Mouse (Mus musculus) embryonic facial prominence, embryonic 15.5 days (tissue): ENCODE results near the gene Pan2. TPM values are rescaled to one million over a fixed set of nuclear protein-coding genes. Genes with fewer than 3 reads are reported as not detected.
"Not testable (repeated sequence)": the region's sequence is repeated elsewhere in the genome, so short reads cannot be mapped to it uniquely, and the experiment has no call there.

Experiments
- ATAC-seq: fragments of 200-750 bp; cut with Nextera tagmentation; 2 replicates; pipeline ENCODE4 v1.8.0; 2017; ENCODE audit warnings: low read depth, moderate TSS enrichment; ENCODE audit not compliant: insufficient number of reproducible peaks, low FRiP score, low TSS enrichment
- H3K27ac ChIP-seq: fragments of 300-500 bp; sonication (generic); replicated peaks from 2 replicates; pipeline ENCODE4 v1.5.1; 2015; ENCODE audit warnings: mild to moderate bottlenecking, inconsistent platforms
- H3K27me3 ChIP-seq: fragments of 300-500 bp; sonication (generic); 2 replicates; pipeline ENCODE4 v1.6.1; 2015; ENCODE audit warnings: inconsistent platforms
- H3K36me3 ChIP-seq: fragments of 300-500 bp; sonication (generic); 2 replicates; pipeline ENCODE4 v1.6.1; 2015; ENCODE audit warnings: mild to moderate bottlenecking, inconsistent platforms
- H3K4me1 ChIP-seq: fragments of 300-500 bp; sonication (generic); 2 replicates; pipeline ENCODE4 v1.6.1; 2015; ENCODE audit warnings: inconsistent platforms
- H3K4me2 ChIP-seq: fragments of 300-500 bp; sonication (generic); replicated peaks from 2 replicates; pipeline ENCODE4 v1.6.1; 2015; ENCODE audit warnings: mild to moderate bottlenecking, inconsistent platforms
- H3K4me3 ChIP-seq: fragments of 300-500 bp; sonication (generic); replicated peaks from 2 replicates; pipeline ENCODE4 v1.5.1; 2015; ENCODE audit warnings: mild to moderate bottlenecking, inconsistent platforms
- H3K9ac ChIP-seq: fragments of 300-500 bp; sonication (generic); 2 replicates; pipeline ENCODE4 v1.6.1; 2015; ENCODE audit warnings: inconsistent platforms
- H3K9me3 ChIP-seq: fragments of 300-500 bp; sonication (generic); replicated peaks from 2 replicates; pipeline ENCODE4 v1.6.1; 2016; ENCODE audit warnings: inconsistent platforms
- WGBS: fragments of 180-500 bp; shearing (Covaris S2); methylation state at CpG from one replicate; pipeline ENCODE4 v1.1.7; 2015; 5-methylcytosine and 5-hydroxymethylcytosine counted together
- polyA plus RNA-seq: library from polyadenylated mRNA; unstranded; fragments of >200 nt; fragmentation: Nextera tagmentation; extraction: Ambion mirVana; gene quantifications from 2 replicates; pipeline ENCODE4 v1.2.1, GENCODE M21; 2015

The Pan2 gene
- polyA plus RNA-seq, 1 experiment from 2014 or later = 32.0 TPM

DNA sequence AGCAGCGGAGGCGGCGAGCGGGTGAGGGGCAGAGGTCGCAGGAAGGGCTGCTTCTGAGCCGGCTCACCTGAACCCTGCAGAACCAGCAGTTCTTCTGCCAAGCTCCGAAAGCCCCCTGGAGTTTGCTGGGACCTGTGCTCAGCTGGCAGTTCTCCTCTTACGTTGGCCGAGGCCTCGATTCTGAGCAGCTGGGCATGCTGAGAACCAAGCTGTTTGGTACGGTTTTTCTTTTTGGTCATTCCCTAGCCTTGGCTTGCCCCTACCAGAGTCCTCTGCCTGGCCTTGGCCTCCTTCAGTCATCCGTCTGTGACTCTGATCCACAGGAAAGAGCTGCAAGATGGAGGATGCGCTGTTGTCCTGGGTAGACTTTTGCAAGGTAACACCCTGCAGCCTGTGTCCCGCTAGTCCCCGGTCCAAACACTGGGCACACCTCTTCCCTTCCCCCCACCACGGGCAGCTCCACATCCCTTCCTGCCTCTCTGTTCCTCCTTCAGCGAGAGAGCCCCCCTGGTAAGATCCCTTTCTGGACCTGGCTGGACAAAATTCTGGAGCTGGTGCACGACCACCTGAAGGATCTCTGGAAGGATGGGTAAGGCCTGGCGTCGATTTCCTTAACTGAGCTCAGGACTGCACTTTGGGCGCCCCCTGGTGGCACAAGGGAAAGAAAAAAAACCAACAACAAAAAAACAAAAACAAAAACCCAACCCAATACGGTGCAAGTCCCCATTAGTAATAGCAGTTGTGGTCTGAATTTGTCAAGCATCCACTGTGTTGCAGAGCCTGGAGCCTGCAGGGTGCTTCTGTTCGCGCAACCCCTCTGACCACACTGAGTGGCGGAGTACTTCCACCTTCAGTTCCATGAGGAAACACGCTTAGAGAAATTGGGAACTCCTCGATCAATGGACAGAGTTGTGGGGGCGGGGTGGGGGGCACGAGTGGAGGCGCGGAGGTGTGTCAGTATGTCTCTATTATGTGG, 19.2 kb upstream of the Pan2 start:
- Histone ChIP-seq H3K27me3 (no peaks in the 10 kb centered on the region), H3K4me3 (no peak overlapping the region), H3K4me2 (no peak overlapping the region), H3K4me1 (no peaks in the 10 kb centered on the region), H3K9me3 (no peaks in the 10 kb centered on the region), H3K9ac (no peak overlapping the region), H3K27ac (no peak overlapping the region), H3K36me3 (peaks cover 73% of the 10 kb centered on the region)
- WGBS = 60% methylated on average over 31 of the region's 31 CpGs
- ATAC-seq = no peak

- H3K27me3 ChIP-seq, H3K4me1 ChIP-seq, H3K4me2 ChIP-seq, H3K9me3 ChIP-seq, H3K9ac ChIP-seq, H3K27ac ChIP-seq, H3K4me3 ChIP-seq, ATAC-seq: not testable (repeated sequence)
- peaks cover 44% of the 10 kb centered on the region; the same call in 1 of the 2 replicates for H3K36me3 ChIP-seq
- WGBS = 75% methylated on average over 1 of the region's 1 CpGs
Observed at GRCm38 (mm10) chr10:128290594-128290993, 12.5 kb upstream of the Pan2 start.

- H3K4me3 ChIP-seq = no peak overlapping the region
- no peak overlapping the region for H3K9ac ChIP-seq
- H3K4me2 ChIP-seq = no peak overlapping the region
- peaks cover 13% of the 10 kb centered on the region; the same call in 1 of the 2 replicates for H3K36me3 ChIP-seq
- H3K27me3 ChIP-seq = no peaks in the 10 kb centered on the region
- H3K27ac ChIP-seq = no peak overlapping the region
- no peaks in the 10 kb centered on the region for H3K9me3 ChIP-seq
- no peaks in the 10 kb centered on the region for H3K4me1 ChIP-seq
- 78% methylated on average over 13 of the region's 13 CpGs for WGBS
- ATAC-seq = no peak
Observed at GRCm38 (mm10) chr10:128296370-128297090, 6.6 kb upstream of the Pan2 start.

GRCm38 (mm10) chr10:128297221-128297620, 5.9 kb upstream of the Pan2 start:
- WGBS = 77% methylated on average over 4 of the region's 4 CpGs
- no peak for ATAC-seq
- H3K27me3 ChIP-seq = no peaks in the 10 kb centered on the region
- no peak overlapping the region for H3K27ac ChIP-seq
- no peak overlapping the region for H3K4me2 ChIP-seq
- peaks cover 6% of the 10 kb centered on the region; the same call in 1 of the 2 replicates for H3K36me3 ChIP-seq
- no peak overlapping the region for H3K9ac ChIP-seq
- H3K9me3 ChIP-seq = no peaks in the 10 kb centered on the region
- peaks cover 2% of the 10 kb centered on the region for H3K4me1 ChIP-seq
- H3K4me3 ChIP-seq = no peak overlapping the region

DNA sequence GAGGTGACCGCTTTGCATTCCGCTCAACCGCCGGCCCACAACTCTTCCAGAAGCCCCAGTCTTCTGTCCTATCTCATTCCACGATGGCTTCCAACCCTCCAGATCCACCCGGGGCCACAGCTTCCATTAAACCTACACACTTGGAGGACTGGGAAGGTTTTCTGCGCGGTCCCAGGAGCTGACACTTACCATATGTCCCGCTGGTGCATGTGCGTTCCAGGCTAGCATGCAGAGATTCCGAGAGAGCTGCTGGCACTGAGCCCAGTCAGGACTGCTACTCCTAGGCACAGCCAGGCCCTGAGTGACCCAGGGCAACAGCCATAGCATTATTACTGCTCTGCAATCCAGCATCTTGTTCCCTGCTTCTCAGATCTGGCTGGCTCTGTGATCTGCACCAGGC, 5.5 kb upstream of the Pan2 start:
- Histone ChIP-seq H3K4me3 (no peak overlapping the region), H3K27ac (no peak overlapping the region), H3K9ac (no peak overlapping the region), H3K4me2 (no peak overlapping the region), H3K9me3 (no peaks in the 10 kb centered on the region), H3K27me3 (no peaks in the 10 kb centered on the region), H3K4me1 (peaks cover 6% of the 10 kb centered on the region), H3K36me3 (peaks cover 2% of the 10 kb centered on the region; the same call in 1 of the 2 replicates)
- no peak for ATAC-seq
- WGBS = 63% methylated on average over 11 of the region's 11 CpGs

DNA sequence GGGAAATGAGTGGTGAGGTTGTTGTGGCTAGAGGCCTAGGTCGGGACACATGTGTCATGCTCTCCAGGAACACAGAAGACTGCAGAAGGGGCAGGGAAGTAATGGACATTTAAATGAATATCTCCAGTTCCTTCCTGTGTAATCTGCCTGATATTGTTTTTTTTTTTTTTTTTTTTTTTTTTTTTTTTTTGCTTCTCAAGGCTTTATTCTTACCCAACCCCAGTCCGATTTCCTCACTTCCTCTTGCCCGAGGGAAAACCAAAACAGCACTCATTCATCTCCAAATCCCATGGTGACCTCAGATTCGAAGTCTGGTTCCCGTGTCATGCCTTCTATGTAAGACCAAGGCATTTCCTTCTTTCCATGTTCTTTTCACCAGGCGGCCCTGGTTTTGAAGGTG, 4.9 kb upstream of the Pan2 start:
- H3K36me3 ChIP-seq = no peaks in the 10 kb centered on the region
- no peak overlapping the region for H3K4me3 ChIP-seq
- no peaks in the 10 kb centered on the region for H3K27me3 ChIP-seq
- no peak overlapping the region for H3K27ac ChIP-seq
- H3K9me3 ChIP-seq = no peaks in the 10 kb centered on the region
- peaks cover 7% of the 10 kb centered on the region for H3K4me1 ChIP-seq
- H3K4me2 ChIP-seq = no peak overlapping the region
- ATAC-seq = no peak
- WGBS = 50% methylated on average over 6 of the region's 6 CpGs
- H3K9ac ChIP-seq = no peak overlapping the region

DNA sequence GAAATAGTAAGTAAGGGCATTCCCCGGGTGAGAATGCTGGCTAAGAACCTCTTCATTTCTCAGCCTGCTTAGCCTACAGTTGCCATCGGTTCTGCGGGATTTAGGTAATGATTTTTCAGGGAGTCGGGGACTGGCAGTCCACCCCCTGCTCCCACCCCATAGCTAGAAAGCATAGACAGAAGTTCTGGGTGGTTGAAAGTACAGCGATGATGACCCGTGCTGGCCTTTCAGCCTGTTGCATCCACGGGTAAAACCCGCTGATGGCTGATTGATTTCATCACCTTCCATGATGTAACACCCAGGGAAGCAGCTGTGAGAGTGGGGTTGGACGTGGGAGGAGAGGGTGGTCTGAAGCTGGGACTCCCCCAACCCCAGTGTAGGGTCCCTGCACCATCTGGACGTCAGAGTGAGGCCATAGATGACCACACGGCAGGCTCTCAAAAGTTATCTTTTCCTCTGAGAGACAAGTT, 4.4 kb upstream of the Pan2 start, which contains the start of gene Il23a:
Gene Il23a (minus strand): TSS at position 51 of the 470 bp plus-strand sequence.
- H3K36me3 ChIP-seq = no peaks in the 10 kb centered on the region
- WGBS = 78% methylated on average over 11 of the region's 11 CpGs
- no peaks in the 10 kb centered on the region for H3K9me3 ChIP-seq
- H3K4me1 ChIP-seq = peaks cover 8% of the 10 kb centered on the region
- no peak within 1 kb of the TSS for H3K4me3 ChIP-seq
- H3K9ac ChIP-seq = no peak within 1 kb of the TSS
- no peaks in the 10 kb centered on the region for H3K27me3 ChIP-seq
- H3K4me2 ChIP-seq = no peak within 1 kb of the TSS
- no peak for ATAC-seq
- H3K27ac ChIP-seq = no peak within 1 kb of the TSS

DNA sequence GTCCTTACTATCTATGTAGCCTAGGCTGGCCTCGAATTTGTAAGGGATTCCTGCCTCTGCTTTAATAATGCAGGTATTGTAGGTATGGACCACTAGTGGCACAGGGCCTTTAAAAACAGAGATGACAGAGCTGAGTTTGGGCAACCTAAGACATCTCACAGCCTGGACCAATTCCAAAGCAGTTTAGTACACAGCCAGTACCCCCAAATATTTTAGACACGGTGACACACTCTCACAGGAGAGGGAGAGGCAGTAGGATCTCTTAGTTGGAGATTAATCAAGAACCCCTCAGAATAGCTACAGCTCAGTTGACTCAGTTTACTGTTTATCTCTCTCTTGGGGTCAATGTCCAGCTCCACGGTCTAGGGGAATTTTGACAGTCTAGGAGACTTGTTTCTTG, 778 bp upstream of the Pan2 start:
- peak overlapping the region; percentile 60 for H3K4me3 ChIP-seq
- H3K4me2 ChIP-seq = peak overlapping the region; percentile 63
- H3K9me3 ChIP-seq = no peaks in the 10 kb centered on the region
- H3K36me3 ChIP-seq = no peaks in the 10 kb centered on the region
- no peak for ATAC-seq
- peaks cover 16% of the 10 kb centered on the region for H3K4me1 ChIP-seq
- WGBS = 28% methylated on average over 3 of the region's 3 CpGs
- peak overlapping the region; percentile 96 for H3K27ac ChIP-seq
- H3K27me3 ChIP-seq = no peaks in the 10 kb centered on the region
- H3K9ac ChIP-seq = peak overlapping the region; percentile 70

DNA sequence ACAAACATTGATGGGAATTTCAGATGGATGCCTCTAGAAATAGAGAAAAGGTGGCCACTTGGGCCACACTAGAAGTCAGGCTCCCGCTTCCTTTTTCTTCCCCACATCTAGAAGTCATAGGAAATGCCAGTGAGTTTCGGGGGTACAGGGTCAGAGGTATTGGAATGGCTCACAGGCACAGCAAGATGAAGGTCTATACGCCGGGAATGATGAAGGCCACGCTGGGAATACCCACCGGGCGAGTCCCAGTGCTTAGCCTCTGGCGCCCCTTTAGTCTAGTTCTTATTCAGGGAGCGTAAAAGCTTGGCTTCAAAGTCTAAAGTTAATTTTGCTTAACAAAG, 380 bp upstream of the Pan2 start:
- H3K4me2 ChIP-seq = peak overlapping the region; percentile 63
- peak overlapping the region; percentile 96 for H3K27ac ChIP-seq
- H3K9me3 ChIP-seq = no peaks in the 10 kb centered on the region
- H3K27me3 ChIP-seq = no peaks in the 10 kb centered on the region
- no peak; the same call in 1 of the 2 replicates for ATAC-seq
- H3K36me3 ChIP-seq = no peaks in the 10 kb centered on the region
- WGBS = under 1% methylated on average over 9 of the region's 9 CpGs
- H3K4me1 ChIP-seq = peaks cover 16% of the 10 kb centered on the region
- peak overlapping the region; percentile 60 for H3K4me3 ChIP-seq
- peak overlapping the region; percentile 70 for H3K9ac ChIP-seq

GRCm38 (mm10) chr10:128309654-128310053, 6.5 kb downstream of the Pan2 start:
- Histone ChIP-seq H3K4me3 (no peak overlapping the region), H3K27me3 (no peaks in the 10 kb centered on the region), H3K4me1 (0 out of 2 replicates have a peak, but pooled peaks cover 4% of the 10 kb centered on the region), H3K4me2 (no peak overlapping the region), H3K36me3 (peaks cover 51% of the 10 kb centered on the region), H3K27ac (no peak overlapping the region), H3K9ac (no peak overlapping the region), H3K9me3 (no peaks in the 10 kb centered on the region)
- 90% methylated on average over 7 of the region's 7 CpGs for WGBS
- ATAC-seq = no peak

DNA sequence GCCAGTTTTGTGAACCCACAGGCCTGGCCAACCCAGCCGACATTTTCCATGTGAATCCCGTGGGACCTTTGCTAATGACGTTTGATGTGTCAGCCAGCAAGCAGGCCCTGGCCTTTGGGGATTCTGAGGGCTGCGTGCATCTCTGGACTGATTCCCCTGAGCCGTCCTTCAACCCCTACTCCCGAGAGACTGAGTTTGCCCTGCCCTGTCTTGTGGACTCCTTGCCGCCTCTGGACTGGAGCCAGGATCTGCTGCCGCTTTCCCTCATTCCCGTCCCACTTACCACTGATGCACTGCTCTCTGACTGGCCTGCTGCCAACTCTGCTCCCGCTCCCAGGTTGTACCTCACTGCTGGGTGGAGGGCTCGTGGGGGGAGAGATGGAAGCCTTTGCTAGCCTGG, 7.0 kb downstream of the Pan2 start:
- H3K4me2 ChIP-seq = no peak overlapping the region
- H3K4me3 ChIP-seq = no peak overlapping the region
- no peak overlapping the region for H3K27ac ChIP-seq
- ATAC-seq = peak; percentile 19; the same call in 1 of the 2 replicates
- peaks cover 56% of the 10 kb centered on the region for H3K36me3 ChIP-seq
- H3K4me1 ChIP-seq = 0 out of 2 replicates have a peak, but pooled peaks cover 4% of the 10 kb centered on the region
- H3K9me3 ChIP-seq = no peaks in the 10 kb centered on the region
- no peak overlapping the region for H3K9ac ChIP-seq
- 59% methylated on average over 11 of the region's 11 CpGs for WGBS
- H3K27me3 ChIP-seq = no peaks in the 10 kb centered on the region
